Mouse (Mus musculus): ENCODE measurements at regions not wholly inside any gene's neighbourhood (a gene's known extent, or its start where the extent isn't known, plus 50 kb on each side); places are given as distances from the start of the nearest gene placed in this dataset.

DNA sequence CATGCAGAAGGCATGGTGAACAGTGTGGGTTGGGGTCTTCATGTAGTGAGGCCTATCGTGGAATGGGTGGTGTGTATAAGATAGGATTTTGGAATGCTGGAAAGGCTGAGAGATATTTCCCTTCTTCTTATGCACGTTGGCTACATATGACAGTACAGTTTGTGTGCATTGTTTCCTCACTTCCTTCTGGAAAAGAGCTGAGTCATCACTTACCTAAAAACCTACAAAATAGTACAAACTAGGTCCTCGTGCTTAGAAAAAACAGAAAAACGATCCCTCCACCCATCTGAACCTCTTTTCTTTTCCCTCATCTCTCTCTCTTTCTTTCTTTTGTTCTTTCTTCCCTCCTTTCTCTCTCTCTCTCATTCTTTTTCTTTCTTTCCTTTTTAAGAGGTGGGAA, 168.3 kb downstream of the Ifng start:
- TF ChIP-seq POLR2A (IDR thresholded peaks at IDR 0.05; ENCODE audit: insufficient read depth, low read depth, low read length): no peak
- TF ChIP-seq CTCF (IDR thresholded peaks at IDR 0.05): no peak
- TF ChIP-seq EP300 (IDR thresholded peaks at IDR 0.05; ENCODE audit: insufficient read depth, low read depth, low read length): no peak
